Mouse (Mus musculus): ENCODE measurements around the gene Hcfc2. TPM values are rescaled to one million over a fixed set of nuclear protein-coding genes. Genes with fewer than 3 reads are reported as not detected.

Hcfc2 gene
- polyA plus RNA-seq, 1 experiment from 2014 or later = 38.4 TPM

GRCm38 (mm10) chr10:82759706-82760105 is 63.7 kb downstream of the Hcfc2 start:
- H3K36me3 ChIP-seq (ENCODE audit: control insufficient read depth, insufficient read depth) = peaks cover 54% of the 10 kb centered on the region
- WGBS = 89% methylated on average over 5 of the region's 5 CpGs

GRCm38 (mm10) chr10:82761037-82761811 is 65.3 kb downstream of the Hcfc2 start:
- H3K4me3 ChIP-seq (ENCODE audit: low read length) = no peak overlapping the region
- peaks cover 22% of the 10 kb centered on the region for H3K4me1 ChIP-seq (ENCODE audit: control insufficient read depth, insufficient read depth, low read length)
- H3K36me3 ChIP-seq (ENCODE audit: control insufficient read depth, insufficient read depth) = peaks cover 41% of the 10 kb centered on the region
- no peak overlapping the region for H3K4me2 ChIP-seq (ENCODE audit: low read depth, low read length)
- H3K9me3 ChIP-seq (replicated peaks; ENCODE audit: control insufficient read depth, low read length) = no peaks in the 10 kb centered on the region
- no peak overlapping the region for H3K27ac ChIP-seq (ENCODE audit: low read length)
- no peaks in the 10 kb centered on the region for H3K27me3 ChIP-seq (ENCODE audit: control insufficient read depth, insufficient read depth, low read length)
- ATAC-seq (replicated peaks; ENCODE audit: extremely low read depth, insufficient read depth, low FRiP score) = no peak
- H3K9ac ChIP-seq (ENCODE audit: low read length) = no peak overlapping the region; the same call in 1 of the 2 replicates
- WGBS = 70% methylated on average over 9 of the region's 9 CpGs

More at GRCm38 (mm10) chr10:82759706-82760105, 63.7 kb downstream of the Hcfc2 start:
- no peak for ATAC-seq (replicated peaks; ENCODE audit: extremely low read depth, insufficient read depth, low FRiP score)
- peaks cover 22% of the 10 kb centered on the region for H3K4me1 ChIP-seq (ENCODE audit: control insufficient read depth, insufficient read depth, low read length)
- no peak overlapping the region for H3K4me2 ChIP-seq (ENCODE audit: low read depth, low read length)
- H3K9me3 ChIP-seq (replicated peaks; ENCODE audit: control insufficient read depth, low read length) = no peaks in the 10 kb centered on the region
- H3K9ac ChIP-seq (ENCODE audit: low read length) = no peak overlapping the region
- no peak overlapping the region for H3K4me3 ChIP-seq (ENCODE audit: low read length)
- no peak overlapping the region for H3K27ac ChIP-seq (ENCODE audit: low read length)
- no peaks in the 10 kb centered on the region for H3K27me3 ChIP-seq (ENCODE audit: control insufficient read depth, insufficient read depth, low read length)

GRCm38 (mm10) chr10:82762756-82763681 is 67.1 kb downstream of the Hcfc2 start:
- Histone ChIP-seq H3K4me1 (ENCODE audit: control insufficient read depth, insufficient read depth, low read length) (peaks cover 22% of the 10 kb centered on the region), H3K4me2 (ENCODE audit: low read depth, low read length) (peak overlapping the region; percentile 71), H3K9ac (ENCODE audit: low read length) (peak overlapping the region; percentile 99), H3K4me3 (ENCODE audit: low read length) (peak overlapping the region; percentile 92), H3K27ac (ENCODE audit: low read length) (peak overlapping the region; percentile 100), H3K27me3 (ENCODE audit: control insufficient read depth, insufficient read depth, low read length) (no peaks in the 10 kb centered on the region), H3K9me3 (replicated peaks; ENCODE audit: control insufficient read depth, low read length) (no peaks in the 10 kb centered on the region), H3K36me3 (ENCODE audit: control insufficient read depth, insufficient read depth) (peaks cover 29% of the 10 kb centered on the region)
- WGBS = under 1% methylated on average over 48 of the region's 48 CpGs
- peak; percentile 30 for ATAC-seq (replicated peaks; ENCODE audit: extremely low read depth, insufficient read depth, low FRiP score)

- H3K4me2 ChIP-seq (ENCODE audit: low read depth, low read length) = peak within 1 kb of the TSS; percentile 89
- H3K27me3 ChIP-seq (ENCODE audit: control insufficient read depth, insufficient read depth, low read length) = no peaks in the 10 kb centered on the region
- H3K27ac ChIP-seq (ENCODE audit: low read length) = peak within 1 kb of the TSS; percentile 100
- H3K4me1 ChIP-seq (ENCODE audit: control insufficient read depth, insufficient read depth, low read length) = peaks cover 22% of the 10 kb centered on the region
- peak within 1 kb of the TSS; percentile 92 for H3K4me3 ChIP-seq (ENCODE audit: low read length)
- peak within 1 kb of the TSS; percentile 99 for H3K9ac ChIP-seq (ENCODE audit: low read length)
- no peaks in the 10 kb centered on the region for H3K9me3 ChIP-seq (replicated peaks; ENCODE audit: control insufficient read depth, low read length)
- peaks cover 22% of the 10 kb centered on the region for H3K36me3 ChIP-seq (ENCODE audit: control insufficient read depth, insufficient read depth)
- WGBS = under 1% methylated on average over 64 of the region's 68 CpGs
- ATAC-seq (replicated peaks; ENCODE audit: extremely low read depth, insufficient read depth, low FRiP score) = peak; percentile 95
Observed at GRCm38 (mm10) chr10:82763840-82764631, 68.1 kb downstream of the Hcfc2 start, which contains the start of gene Nfyb. Nfyb (minus strand) TSS chr10:82764144.

- WGBS = 25% methylated on average over 9 of the region's 9 CpGs
- Histone ChIP-seq H3K9ac (ENCODE audit: low read length) (no peak overlapping the region), H3K4me2 (ENCODE audit: low read depth, low read length) (no peak overlapping the region), H3K36me3 (ENCODE audit: control insufficient read depth, insufficient read depth) (no peaks in the 10 kb centered on the region), H3K9me3 (replicated peaks; ENCODE audit: control insufficient read depth, low read length) (no peaks in the 10 kb centered on the region; the same call in 1 of the 2 replicates), H3K27ac (ENCODE audit: low read length) (no peak overlapping the region), H3K27me3 (ENCODE audit: control insufficient read depth, insufficient read depth, low read length) (no peaks in the 10 kb centered on the region), H3K4me3 (ENCODE audit: low read length) (no peak overlapping the region), H3K4me1 (ENCODE audit: control insufficient read depth, insufficient read depth, low read length) (peaks cover 4% of the 10 kb centered on the region)
- no peak for ATAC-seq (replicated peaks; ENCODE audit: extremely low read depth, insufficient read depth, low FRiP score)
Observed at GRCm38 (mm10) chr10:82768901-82769300, 72.9 kb downstream of the Hcfc2 start.

- Histone ChIP-seq H3K9ac (ENCODE audit: low read length) (no peak overlapping the region), H3K4me1 (ENCODE audit: control insufficient read depth, insufficient read depth, low read length) (no peaks in the 10 kb centered on the region), H3K36me3 (ENCODE audit: control insufficient read depth, insufficient read depth) (no peaks in the 10 kb centered on the region), H3K27me3 (ENCODE audit: control insufficient read depth, insufficient read depth, low read length) (no peaks in the 10 kb centered on the region), H3K4me2 (ENCODE audit: low read depth, low read length) (no peak overlapping the region), H3K27ac (ENCODE audit: low read length) (no peak overlapping the region), H3K4me3 (ENCODE audit: low read length) (no peak overlapping the region), H3K9me3 (replicated peaks; ENCODE audit: control insufficient read depth, low read length) (no peaks in the 10 kb centered on the region; the same call in 1 of the 2 replicates)
- 76% methylated on average over 2 of the region's 2 CpGs for WGBS
- ATAC-seq (replicated peaks; ENCODE audit: extremely low read depth, insufficient read depth, low FRiP score) = no peak
Observed at GRCm38 (mm10) chr10:82770713-82771112, 74.8 kb downstream of the Hcfc2 start.

- Histone ChIP-seq H3K9me3 (replicated peaks; ENCODE audit: control insufficient read depth, low read length) (no peaks in the 10 kb centered on the region; the same call in 1 of the 2 replicates), H3K4me2 (ENCODE audit: low read depth, low read length) (no peak overlapping the region), H3K27ac (ENCODE audit: low read length) (no peak overlapping the region), H3K4me3 (ENCODE audit: low read length) (no peak overlapping the region), H3K9ac (ENCODE audit: low read length) (no peak overlapping the region), H3K36me3 (ENCODE audit: control insufficient read depth, insufficient read depth) (no peaks in the 10 kb centered on the region), H3K27me3 (ENCODE audit: control insufficient read depth, insufficient read depth, low read length) (no peaks in the 10 kb centered on the region), H3K4me1 (ENCODE audit: control insufficient read depth, insufficient read depth, low read length) (no peaks in the 10 kb centered on the region)
- 67% methylated on average over 9 of the region's 9 CpGs for WGBS
- no peak for ATAC-seq (replicated peaks; ENCODE audit: extremely low read depth, insufficient read depth, low FRiP score)
Observed at GRCm38 (mm10) chr10:82771595-82772170, 75.7 kb downstream of the Hcfc2 start.

- Histone ChIP-seq H3K9ac (ENCODE audit: low read length) (no peak overlapping the region), H3K27ac (ENCODE audit: low read length) (no peak overlapping the region), H3K9me3 (replicated peaks; ENCODE audit: control insufficient read depth, low read length) (no peaks in the 10 kb centered on the region; the same call in 1 of the 2 replicates), H3K4me1 (ENCODE audit: control insufficient read depth, insufficient read depth, low read length) (peaks cover 7% of the 10 kb centered on the region), H3K4me3 (ENCODE audit: low read length) (no peak overlapping the region), H3K4me2 (ENCODE audit: low read depth, low read length) (no peak overlapping the region), H3K36me3 (ENCODE audit: control insufficient read depth, insufficient read depth) (no peaks in the 10 kb centered on the region), H3K27me3 (ENCODE audit: control insufficient read depth, insufficient read depth, low read length) (no peaks in the 10 kb centered on the region)
- ATAC-seq (replicated peaks; ENCODE audit: extremely low read depth, insufficient read depth, low FRiP score) = no peak
- WGBS = 86% methylated on average over 5 of the region's 5 CpGs
Observed at GRCm38 (mm10) chr10:82774841-82775240, 78.9 kb downstream of the Hcfc2 start.
